Mouse (Mus musculus) gastrocnemius, postnatal 36 days (tissue): Measurements from ENCODE around the gene Mbd3. TPM values are rescaled to one million over a fixed set of nuclear protein-coding genes. Genes with fewer than 3 reads are reported as not detected.
A peak's percentile ranks its signal among the peaks of the same experiment; 100 is the strongest.

ENCODE experiments used
- DNase-seq, 2 experiments: peaks; one replicate each; pipeline ENCODE4 v3.0.0; 2022
- intact Hi-C: fragments of 180-260 bp; cut with DNase I; formaldehyde crosslinking; loops from one replicate; pipeline ENCODE4 v1.15.1; 2025
- total RNA-seq, 2 experiments: library from RNA; stranded (reverse); gene quantifications; 2 replicates each; pipeline ENCODE4 v1.2.3; 2021

The Mbd3 gene
- total RNA-seq, 2 experiments from 2014 or later, result 95.1 to 99.9 TPM

GRCm38 (mm10) chr10:80430375-80430980 is 31.1 kb upstream of the Mbd3 start:
- intact Hi-C loops, result loop anchor here (10.0 kb wide), 1 partner anchor 274 kb away; the partner anchor contains the start of genes Izumo4 and Mob3a
- DNase-seq, result no peak

GRCm38 (mm10) chr10:80429800-80430199 is 30.4 kb upstream of the Mbd3 start:
- intact Hi-C loops, result loop anchor here (10.0 kb wide), 1 partner anchor 275 kb away; the partner anchor contains the start of genes Izumo4 and Mob3a
- DNase-seq, result no peak

- DNase-seq, result no peak
- intact Hi-C loops, result no loop called here
Observed at GRCm38 (mm10) chr10:80425041-80425440, 25.7 kb upstream of the Mbd3 start.

GRCm38 (mm10) chr10:80423562-80423961 is 24.2 kb upstream of the Mbd3 start:
- no peak for DNase-seq
- intact Hi-C loops, result no loop called here

- intact Hi-C loops, result no loop called here
- no peak for DNase-seq
Observed at GRCm38 (mm10) chr10:80421651-80422472, 22.5 kb upstream of the Mbd3 start.

GRCm38 (mm10) chr10:80421208-80421607 is 21.9 kb upstream of the Mbd3 start:
- intact Hi-C loops, result no loop called here
- DNase-seq, result no peak

GRCm38 (mm10) chr10:80420729-80421128 is 21.4 kb upstream of the Mbd3 start:
- intact Hi-C loops, result no loop called here
- no peak for DNase-seq

- intact Hi-C loops, result no loop called here
- DNase-seq, result no peak
Observed at GRCm38 (mm10) chr10:80419419-80419818, 20.1 kb upstream of the Mbd3 start.

- DNase-seq, result no peak
- intact Hi-C loops, result no loop called here
Observed at GRCm38 (mm10) chr10:80418311-80418710, 19.0 kb upstream of the Mbd3 start.

- intact Hi-C loops, result no loop called here
- DNase-seq, result no peak
Observed at GRCm38 (mm10) chr10:80417841-80418240, 18.5 kb upstream of the Mbd3 start.

- DNase-seq, result no peak
- intact Hi-C loops, result no loop called here
Observed at GRCm38 (mm10) chr10:80417371-80417770, 18.0 kb upstream of the Mbd3 start.

GRCm38 (mm10) chr10:80415566-80415965 is 16.2 kb upstream of the Mbd3 start:
- intact Hi-C loops, result no loop called here
- no peak for DNase-seq

- peak in 1 of 2 experiments; percentile 38 for DNase-seq
- intact Hi-C loops, result no loop called here
Observed at GRCm38 (mm10) chr10:80412656-80413541, 13.5 kb upstream of the Mbd3 start.

GRCm38 (mm10) chr10:80407924-80408323 is 8.6 kb upstream of the Mbd3 start:
- no peak for DNase-seq
- intact Hi-C loops, result no loop called here

GRCm38 (mm10) chr10:80406684-80407501 is 7.5 kb upstream of the Mbd3 start, which contains the start of gene Uqcr11:
TSS of gene Uqcr11 (minus strand) at chr10:80406830.
- DNase-seq, result peak; percentile 88 to 90
- intact Hi-C loops, result no loop called here

GRCm38 (mm10) chr10:80405481-80406173 is 6.3 kb upstream of the Mbd3 start:
- intact Hi-C loops, result no loop called here
- no peak for DNase-seq

- DNase-seq, result no peak
- intact Hi-C loops, result no loop called here
Observed at GRCm38 (mm10) chr10:80403044-80403692, 3.8 kb upstream of the Mbd3 start.

GRCm38 (mm10) chr10:80400704-80401161 is 1.4 kb upstream of the Mbd3 start:
- DNase-seq, result no peak
- intact Hi-C loops, result no loop called here
